Mouse (Mus musculus): ENCODE results near the gene Fkrp.

DNA sequence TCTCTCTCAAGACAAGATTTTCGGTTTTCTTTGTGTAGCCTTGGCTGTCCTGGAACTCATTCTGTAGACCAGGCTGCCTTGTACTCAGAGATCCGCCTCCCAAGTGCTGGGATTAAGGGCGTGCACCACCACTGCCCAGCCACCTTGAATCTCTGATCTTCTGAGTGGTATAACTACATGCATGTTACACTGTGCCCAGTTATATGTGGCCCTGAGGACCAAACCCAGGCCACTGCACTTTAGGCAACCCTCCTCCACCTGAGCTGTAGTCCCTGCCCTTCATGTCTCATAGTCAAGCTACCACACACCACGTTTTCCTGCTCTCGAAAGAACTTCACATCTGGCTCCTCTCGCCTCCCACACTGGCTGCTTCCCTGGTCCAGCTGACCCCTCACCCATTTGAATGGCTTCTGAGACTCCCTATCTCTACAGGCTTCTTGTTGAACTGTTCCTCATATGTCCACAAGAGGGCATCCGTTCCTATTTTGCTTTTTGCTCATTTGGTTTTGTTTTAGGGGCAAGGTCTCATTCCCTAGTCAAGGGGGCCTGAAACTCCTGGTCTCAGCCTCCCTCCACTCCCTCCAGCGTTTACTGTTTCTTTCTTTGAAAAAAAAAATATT lies 12.0 kb downstream of the Fkrp start:
- TF ChIP-seq GATA1 (IDR thresholded peaks at IDR 0.05; ENCODE audit: borderline replicate concordance, low read length) (no peak), FLI1 (IDR thresholded peaks at IDR 0.05; ENCODE audit: low read length) (no peak)
